Mouse (Mus musculus) cerebellum, postnatal 25 days (tissue): ENCODE data around the gene Tmem30b.
"Not testable (repeated sequence)": the region's sequence is repeated elsewhere in the genome, so short reads cannot be mapped to it uniquely, and the experiment has no call there.

ENCODE experiments used
- DNase-seq, 2 experiments: peaks; one replicate each; pipeline ENCODE4 v3.0.0; 2021; ENCODE audit warnings: mixed read lengths in 2 of 2

Gene Tmem30b

GRCm38 (mm10) chr12:73558525-73559195 is 12.5 kb upstream of the Tmem30b start:
- no peak for DNase-seq

- DNase-seq: peak; percentile 45 to 75
These were observed 8.0 kb upstream of the Tmem30b start for GRCm38 (mm10) chr12:73554155-73554554.

- no peak for DNase-seq
These were observed 2.1 kb upstream of the Tmem30b start for GRCm38 (mm10) chr12:73548259-73548658.

GRCm38 (mm10) chr12:73547646-73548045 is 1.5 kb upstream of the Tmem30b start:
- DNase-seq: no peak

- peak in 1 of 2 experiments; percentile 12 for DNase-seq
These were observed 513 bp downstream of the Tmem30b start for GRCm38 (mm10) chr12:73545672-73546085.

GRCm38 (mm10) chr12:73544736-73545671 is 1.2 kb downstream of the Tmem30b start:
- no peak for DNase-seq

GRCm38 (mm10) chr12:73543191-73543590 is 3.0 kb downstream of the Tmem30b start:
- no peak for DNase-seq

- DNase-seq: no peak
These were observed 5.8 kb downstream of the Tmem30b start for GRCm38 (mm10) chr12:73540402-73540801.

- no peak for DNase-seq
These were observed 7.0 kb downstream of the Tmem30b start for GRCm38 (mm10) chr12:73539151-73539550.

- not testable (repeated sequence) for DNase-seq
These were observed 8.1 kb downstream of the Tmem30b start for GRCm38 (mm10) chr12:73538139-73538508.

- DNase-seq: no peak
These were observed 8.6 kb downstream of the Tmem30b start for GRCm38 (mm10) chr12:73537499-73538138.

- peak; percentile 27 to 68 for DNase-seq
These were observed 11.6 kb downstream of the Tmem30b start for GRCm38 (mm10) chr12:73534591-73534990.

GRCm38 (mm10) chr12:73531889-73532479 is 14.2 kb downstream of the Tmem30b start:
- DNase-seq: no peak

- no peak for DNase-seq
These were observed 16.6 kb downstream of the Tmem30b start for GRCm38 (mm10) chr12:73529590-73529989.

- no peak for DNase-seq
These were observed 17.1 kb downstream of the Tmem30b start for GRCm38 (mm10) chr12:73529131-73529530.

- DNase-seq: not testable (repeated sequence)
These were observed 18.1 kb downstream of the Tmem30b start for GRCm38 (mm10) chr12:73528142-73528541.

GRCm38 (mm10) chr12:73525254-73525885 is 20.8 kb downstream of the Tmem30b start:
- DNase-seq: no peak

GRCm38 (mm10) chr12:73523066-73523465 is 23.1 kb downstream of the Tmem30b start:
- no peak for DNase-seq

- DNase-seq: no peak
These were observed 24.2 kb downstream of the Tmem30b start for GRCm38 (mm10) chr12:73521944-73522343.

GRCm38 (mm10) chr12:73521238-73521841 is 24.9 kb downstream of the Tmem30b start:
- no peak for DNase-seq

- DNase-seq: peak in 1 of 2 experiments; percentile 11
These were observed 28.4 kb downstream of the Tmem30b start for GRCm38 (mm10) chr12:73517768-73518167.
